Comparison of ENCODE assay signal across 9 mouse cellular contexts in the genomic region with DNA sequence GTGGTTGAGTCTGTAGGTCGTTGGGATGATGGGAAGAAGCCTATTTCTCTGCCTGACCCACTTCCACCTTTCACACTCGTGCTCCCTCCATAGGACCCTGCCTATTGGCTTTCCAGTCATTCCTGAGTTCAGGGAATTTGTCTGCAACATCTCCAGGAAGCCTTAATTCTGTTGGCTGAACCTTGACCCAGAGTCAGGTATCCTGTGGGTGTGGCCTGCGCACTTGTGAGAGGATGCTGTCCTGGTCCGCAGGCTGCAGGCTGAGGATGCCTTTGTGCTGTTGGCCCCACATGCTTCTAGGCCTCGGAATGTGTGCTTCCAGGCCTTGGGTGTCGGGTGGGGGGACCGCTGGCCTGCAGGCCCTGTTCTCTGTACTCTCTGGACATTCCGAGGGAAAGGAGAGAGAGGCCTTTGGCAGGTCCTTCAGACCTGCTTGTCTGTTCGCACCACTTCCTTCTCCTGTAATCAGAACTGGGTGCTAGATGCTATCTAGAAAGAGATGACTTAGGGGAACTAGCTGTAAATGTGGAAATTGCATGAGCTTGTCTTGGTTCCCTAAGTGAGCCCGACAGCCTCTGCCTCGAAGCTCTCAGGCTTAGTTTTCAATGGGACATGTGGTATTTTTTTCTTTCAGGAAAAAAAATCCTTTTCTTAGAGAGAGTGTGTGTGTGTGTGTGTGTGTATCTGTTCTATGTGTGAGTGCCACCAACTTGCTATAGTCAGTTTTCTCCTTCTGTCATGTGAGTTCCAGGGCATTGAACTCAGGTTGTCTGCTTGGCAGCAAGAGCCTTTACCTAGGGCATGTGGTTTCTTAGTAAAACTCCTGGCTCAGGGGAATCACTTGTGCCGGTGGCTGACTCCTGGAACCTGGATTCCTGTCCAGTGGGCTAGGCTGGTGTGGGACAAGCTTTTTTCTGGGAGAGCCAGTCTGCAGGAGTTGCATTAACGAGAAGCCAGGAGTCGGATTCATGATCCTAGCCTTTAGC. TPM values are rescaled to one million over a fixed set of nuclear protein-coding genes. Genes with fewer than 3 reads are reported as not detected.
DNase-seq lines count a peak whose midpoint lies in the region; ATAC-seq and TF ChIP-seq lines count a peak whose summit lies in the region.
"Had no signal": no experiment of that assay in that cellular context is flagged by ENCODE, and none has a peak within 500 bp of the region (broad histone marks: within the 10 kb centered on the region; RNA-seq: fewer than 3 reads in every experiment).

No protein-coding gene starts in this region.

- WGBS in embryonic facial prominence, embryonic 12.5 days, result 72% methylated on average over 14 of the region's 14 CpGs
- WGBS in embryonic facial prominence, embryonic 10.5 days, result 74% methylated on average over 14 of the region's 14 CpGs
- WGBS in intestine, postnatal 0 days, result 45% methylated on average over 14 of the region's 14 CpGs
- WGBS in neural tube, embryonic 15.5 days, result 78% methylated on average over 14 of the region's 14 CpGs

- H3K36me3 ChIP-seq in embryonic facial prominence, embryonic 12.5 days, result no peaks in the 10 kb centered on the region
- peaks cover 10% of the 10 kb centered on the region for H3K36me3 ChIP-seq in embryonic facial prominence, embryonic 10.5 days (replicated peaks)
- H3K36me3 ChIP-seq in intestine, postnatal 0 days (ENCODE audit: control insufficient read depth, insufficient read depth), result no peaks in the 10 kb centered on the region
- H3K36me3 ChIP-seq in neural tube, embryonic 15.5 days, result no peaks in the 10 kb centered on the region

- H3K9me3 ChIP-seq in embryonic facial prominence, embryonic 12.5 days, result no peaks in the 10 kb centered on the region
- H3K9me3 ChIP-seq in embryonic facial prominence, embryonic 10.5 days, result no peaks in the 10 kb centered on the region
- H3K9me3 ChIP-seq in intestine, postnatal 0 days (ENCODE audit: control insufficient read depth), result no peaks in the 10 kb centered on the region
- H3K9me3 ChIP-seq in neural tube, embryonic 15.5 days (replicated peaks), result no peaks in the 10 kb centered on the region

- no peak for ATAC-seq in embryonic facial prominence, embryonic 12.5 days (ENCODE audit: insufficient number of reproducible peaks, insufficient read depth, low FRiP score, low TSS enrichment)
- ATAC-seq in intestine, postnatal 0 days, result no peak
- ATAC-seq in neural tube, embryonic 15.5 days (ENCODE audit: low FRiP score), result no peak
- ATAC-seq: midbrain, embryonic 16.5 days had no signal

- intact Hi-C loops in left cerebral cortex, adult 2 months (cut with DNase I), result no loop called here

- H3K27me3 ChIP-seq in embryonic facial prominence, embryonic 12.5 days, result no peaks in the 10 kb centered on the region
- H3K27me3 ChIP-seq in embryonic facial prominence, embryonic 10.5 days (replicated peaks; ENCODE audit: low read depth, poor library complexity, severe bottlenecking), result no peaks in the 10 kb centered on the region
- no peaks in the 10 kb centered on the region for H3K27me3 ChIP-seq in intestine, postnatal 0 days (replicated peaks; ENCODE audit: control insufficient read depth, insufficient read depth, low read length)
- no peaks in the 10 kb centered on the region for H3K27me3 ChIP-seq in neural tube, embryonic 15.5 days (replicated peaks)

- H3K27ac ChIP-seq in embryonic facial prominence, embryonic 12.5 days, result peak overlapping the region; percentile 65; the same call in 1 of the 2 replicates
- no peak overlapping the region for H3K27ac ChIP-seq in embryonic facial prominence, embryonic 10.5 days (replicated peaks)
- H3K27ac ChIP-seq in left cerebral cortex, adult 2 months, result peak overlapping the region; percentile 67
- H3K27ac ChIP-seq in intestine, postnatal 0 days (ENCODE audit: low read depth, low read length), result peak overlapping the region; percentile 68
- peak overlapping the region; percentile 48 for H3K27ac ChIP-seq in neural tube, embryonic 15.5 days (replicated peaks)

- DNase-seq in embryonic facial prominence, embryonic 10.5 days (ENCODE audit: low spot score), result no peak
- DNase-seq in left cerebral cortex, adult 2 months (ENCODE audit: extremely low spot score in 1 of 2, low spot score in 2 of 2), result no peak
- DNase-seq in left cerebral cortex, adult 8-10 months (ENCODE audit: low spot score in 2 of 2), result no peak
- DNase-seq in ovary, adult 18-20 months (ENCODE audit: low spot score), result no peak
- no peak for DNase-seq in embryo, embryonic 9.5 days (ENCODE audit: extremely low spot score)

- H3K4me3 ChIP-seq in embryonic facial prominence, embryonic 12.5 days, result no peak overlapping the region
- no peak overlapping the region for H3K4me3 ChIP-seq in embryonic facial prominence, embryonic 10.5 days
- H3K4me3 ChIP-seq in left cerebral cortex, adult 2 months, result no peak overlapping the region
- no peak overlapping the region for H3K4me3 ChIP-seq in intestine, postnatal 0 days (ENCODE audit: low read depth, low read length)
- no peak overlapping the region for H3K4me3 ChIP-seq in neural tube, embryonic 15.5 days (replicated peaks)

- H3K9ac ChIP-seq in embryonic facial prominence, embryonic 12.5 days, result peak overlapping the region; percentile 7; the same call in 1 of the 2 replicates
- H3K9ac ChIP-seq in intestine, postnatal 0 days (ENCODE audit: low read depth, low read length), result 0 out of 2 replicates have a peak overlapping the region, but pooled peaks have one; percentile 22
- no peak overlapping the region for H3K9ac ChIP-seq in neural tube, embryonic 15.5 days (replicated peaks)

- H3K4me1 ChIP-seq in embryonic facial prominence, embryonic 12.5 days, result peaks cover 40% of the 10 kb centered on the region
- H3K4me1 ChIP-seq in embryonic facial prominence, embryonic 10.5 days, result peaks cover 76% of the 10 kb centered on the region
- peaks cover 30% of the 10 kb centered on the region for H3K4me1 ChIP-seq in intestine, postnatal 0 days (replicated peaks; ENCODE audit: control insufficient read depth, insufficient read depth, low read length)
- peaks cover 68% of the 10 kb centered on the region for H3K4me1 ChIP-seq in neural tube, embryonic 15.5 days

- TF ChIP-seq CTCF in left cerebral cortex, adult 2 months (IDR thresholded peaks at IDR 0.05), result no peak
- no peak for TF ChIP-seq CTCF in intestine, postnatal 0 days (IDR thresholded peaks at IDR 0.05; ENCODE audit: low read depth)

- H3K4me2 ChIP-seq in embryonic facial prominence, embryonic 12.5 days (replicated peaks), result no peak overlapping the region
- no peak overlapping the region for H3K4me2 ChIP-seq in intestine, postnatal 0 days (replicated peaks; ENCODE audit: low read depth)
- no peak overlapping the region for H3K4me2 ChIP-seq in neural tube, embryonic 15.5 days

RNA-seq across cellular contexts. Expression of a gene that starts 7.4 kb away (rescaled TPM):
- polyA plus RNA-seq in embryonic facial prominence, embryonic 12.5 days (2016; fragmentation: Nextera tagmentation; extraction: Ambion mirVana), result 43.0 and 46.2 TPM in 2 replicates
- polyA plus RNA-seq in embryonic facial prominence, embryonic 10.5 days (2016; fragmentation: Nextera tagmentation; extraction: Ambion mirVana), result 43.5 and 44.6 TPM in 2 replicates
- total RNA-seq in left cerebral cortex, adult 2 months (2021), result 10 to 100 TPM; 83.3 to 85.5 TPM
- 10 to 100 TPM; 77.9 to 92.4 (median 82.4) TPM for total RNA-seq in left cerebral cortex, adult 8-10 months (2022)
- 23.1 and 24.0 TPM in 2 replicates for polyA plus RNA-seq in intestine, postnatal 0 days (2015; fragmentation: Nextera tagmentation; extraction: Ambion mirVana)
- 60.7 and 62.8 TPM in 2 replicates for polyA plus RNA-seq in neural tube, embryonic 15.5 days (2015; fragmentation: Nextera tagmentation; extraction: Ambion mirVana)

RNA-seq across cellular contexts. Expression of a gene that starts 23.6 kb away (rescaled TPM):
- 18.4 and 19.3 TPM in 2 replicates for polyA plus RNA-seq in embryonic facial prominence, embryonic 12.5 days (2016; fragmentation: Nextera tagmentation; extraction: Ambion mirVana)
- 13.6 and 16.7 TPM in 2 replicates for polyA plus RNA-seq in embryonic facial prominence, embryonic 10.5 days (2016; fragmentation: Nextera tagmentation; extraction: Ambion mirVana)
- total RNA-seq in left cerebral cortex, adult 2 months (2021), result 1 to 10 TPM; 4.4 to 6.1 TPM
- 1 to 10 TPM; 3.1 to 7.5 (median 3.6) TPM for total RNA-seq in left cerebral cortex, adult 8-10 months (2022)
- 15.7 and 15.9 TPM in 2 replicates for polyA plus RNA-seq in intestine, postnatal 0 days (2015; fragmentation: Nextera tagmentation; extraction: Ambion mirVana)
- 6.7 and 13.2 TPM in 2 replicates for polyA plus RNA-seq in neural tube, embryonic 15.5 days (2015; fragmentation: Nextera tagmentation; extraction: Ambion mirVana)
